Mouse (Mus musculus) stomach, postnatal 0 days (tissue): ENCODE data around the gene Pdcd11.

Source experiments
- CTCF ChIP-seq: IDR thresholded peaks from 2 replicates; pipeline ENCODE4 v1.5.1; 2016; ENCODE audit warnings: antibody characterized with exemption, low read depth, mild to moderate bottlenecking, moderate library complexity
- EP300 ChIP-seq: optimal IDR thresholded peaks from 2 replicates; pipeline ENCODE3; 2016; ENCODE audit warnings: antibody characterized with exemption

- TF ChIP-seq CTCF (no peak), EP300 (no peak)
These were observed 10.5 kb downstream of the Pdcd11 start for GRCm38 (mm10) chr19:47101080-47101479.
